Mouse (Mus musculus): ENCODE measurements around the gene Sgms2. TPM values are rescaled to one million over a fixed set of nuclear protein-coding genes. Genes with fewer than 3 reads are reported as not detected.

Sgms2 gene
- total and polyA plus RNA-seq, 3 experiments: not detected

DNA sequence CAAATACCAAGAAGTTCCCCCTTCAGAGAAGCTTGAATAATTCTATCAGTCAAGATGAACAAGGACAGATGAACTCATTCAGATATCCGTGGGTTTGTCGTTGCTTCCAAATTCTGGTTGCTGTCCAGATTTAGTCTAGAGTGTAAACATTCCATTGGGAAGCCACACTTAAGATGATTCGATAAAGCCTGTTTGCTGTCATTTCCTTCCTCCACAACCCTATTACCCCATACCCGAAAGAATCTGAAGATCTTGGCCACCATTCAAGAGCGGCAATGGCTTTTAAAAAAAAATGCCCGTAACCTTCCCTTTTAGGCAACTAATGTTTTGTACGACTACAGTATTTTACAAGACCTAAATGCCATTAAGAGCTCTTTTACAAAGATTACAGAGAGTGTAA lies 31.0 kb upstream of the Sgms2 start:
- no peak for TF ChIP-seq JUN (IDR thresholded peaks at IDR 0.05; ENCODE audit: insufficient read depth, low read depth, low read length)
- no peak for TF ChIP-seq JUND (conservative IDR thresholded peaks at IDR 0.05; ENCODE audit: low read depth, low read length)
- no peak for TF ChIP-seq MXI1 (IDR thresholded peaks at IDR 0.05; ENCODE audit: low read depth, low read length)
- no peak for TF ChIP-seq PAX5 (IDR thresholded peaks at IDR 0.05; ENCODE audit: low read length)
- no peak for TF ChIP-seq ZC3H11A (IDR thresholded peaks at IDR 0.05; ENCODE audit: low read depth, low read length)
- no peak for TF ChIP-seq EP300 (IDR thresholded peaks at IDR 0.05; ENCODE audit: low read length)
- TF ChIP-seq NRF1 (IDR thresholded peaks at IDR 0.05; ENCODE audit: low read depth, low read length): no peak
- no peaks in the 10 kb centered on the region for H3K79me2 ChIP-seq (replicated peaks; ENCODE audit: control insufficient read depth, extremely low read depth, insufficient read depth, poor library complexity, severe bottlenecking)
- no peak overlapping the region for H3K4me3 ChIP-seq (replicated peaks in 1 of 3; ENCODE audit: low read depth in 2 of 3, low read length in 2 of 3, poor library complexity in 1 of 3)
- no peaks in the 10 kb centered on the region for H3K36me3 ChIP-seq (replicated peaks in 1 of 2; ENCODE audit: control insufficient read depth in 1 of 2, insufficient read depth in 1 of 2, low read length in 1 of 2)
- no peaks in the 10 kb centered on the region for H3K27me3 ChIP-seq (replicated peaks)
- in situ Hi-C loops (cut with MboI; ENCODE audit: low pct_ligation_motif_present, low pct_unique_long_range_greater_than_20kb, low sequenced_read_pairs) (no loop called here), dilution Hi-C loops (cut with MboI; ENCODE audit: extremely low pct_ligation_motif_present, extremely low pct_unique_long_range_greater_than_20kb, low sequenced_read_pairs) (no loop called here)
- no peaks in the 10 kb centered on the region for H3K4me1 ChIP-seq (ENCODE audit: control insufficient read depth in 1 of 2, insufficient read depth in 2 of 2)
- H3K9ac ChIP-seq (ENCODE audit: insufficient read depth, low read depth): no peak overlapping the region
- H3K27ac ChIP-seq (ENCODE audit: insufficient read depth, low read depth): no peak overlapping the region
- H3K9me3 ChIP-seq (replicated peaks; ENCODE audit: low read length): no peaks in the 10 kb centered on the region
- no peak overlapping the region for H3K4me2 ChIP-seq (ENCODE audit: insufficient read depth, low read depth, poor library complexity, severe bottlenecking)
- DNase-seq (ENCODE audit: extremely low read depth): no peak

DNA sequence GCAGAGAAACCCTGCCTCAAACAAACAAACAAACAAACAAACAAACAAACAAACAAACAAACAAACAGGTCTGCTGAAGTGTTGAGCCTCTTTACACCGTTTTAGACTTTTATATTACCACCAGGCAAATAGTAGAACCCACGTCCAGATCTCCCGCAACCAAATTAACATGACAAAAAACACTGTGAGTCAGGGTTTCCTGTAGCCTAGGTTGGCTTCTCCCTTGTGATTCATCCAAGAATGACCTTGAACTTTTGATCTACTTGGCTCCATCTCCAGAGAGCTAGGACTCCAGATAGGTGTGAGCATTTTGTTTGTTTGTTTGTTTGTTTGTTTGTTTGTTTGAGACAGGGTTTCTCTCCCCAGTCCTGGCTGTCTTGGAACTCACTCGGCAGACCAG lies 30.0 kb upstream of the Sgms2 start:
- no peak for DNase-seq (ENCODE audit: extremely low read depth)
- Histone ChIP-seq H3K9ac (ENCODE audit: insufficient read depth, low read depth) (no peak overlapping the region), H3K27me3 (replicated peaks) (no peaks in the 10 kb centered on the region), H3K4me2 (ENCODE audit: insufficient read depth, low read depth, poor library complexity, severe bottlenecking) (no peak overlapping the region), H3K4me3 (replicated peaks in 1 of 3; ENCODE audit: low read depth in 2 of 3, low read length in 2 of 3, poor library complexity in 1 of 3) (no peak overlapping the region), H3K79me2 (replicated peaks; ENCODE audit: control insufficient read depth, extremely low read depth, insufficient read depth, poor library complexity, severe bottlenecking) (no peaks in the 10 kb centered on the region), H3K27ac (ENCODE audit: insufficient read depth, low read depth) (no peak overlapping the region), H3K9me3 (replicated peaks; ENCODE audit: low read length) (no peaks in the 10 kb centered on the region), H3K36me3 (replicated peaks in 1 of 2; ENCODE audit: control insufficient read depth in 1 of 2, insufficient read depth in 1 of 2, low read length in 1 of 2) (no peaks in the 10 kb centered on the region), H3K4me1 (ENCODE audit: control insufficient read depth in 1 of 2, insufficient read depth in 2 of 2) (no peaks in the 10 kb centered on the region)
- in situ Hi-C loops (cut with MboI; ENCODE audit: low pct_ligation_motif_present, low pct_unique_long_range_greater_than_20kb, low sequenced_read_pairs): no loop called here
- dilution Hi-C loops (cut with MboI; ENCODE audit: extremely low pct_ligation_motif_present, extremely low pct_unique_long_range_greater_than_20kb, low sequenced_read_pairs): no loop called here
- TF ChIP-seq ETS1 (conservative IDR thresholded peaks at IDR 0.05; ENCODE audit: low read depth, low read length) (no peak), CHD1 (IDR thresholded peaks at IDR 0.05; ENCODE audit: low read depth, low read length) (no peak), ZNF384 (IDR thresholded peaks at IDR 0.05; ENCODE audit: low read depth, low read length) (no peak), TCF12 (IDR thresholded peaks at IDR 0.05; ENCODE audit: low read depth, low read length) (no peak), MAZ (IDR thresholded peaks at IDR 0.05; ENCODE audit: low read depth, low read length) (no peak)

DNA sequence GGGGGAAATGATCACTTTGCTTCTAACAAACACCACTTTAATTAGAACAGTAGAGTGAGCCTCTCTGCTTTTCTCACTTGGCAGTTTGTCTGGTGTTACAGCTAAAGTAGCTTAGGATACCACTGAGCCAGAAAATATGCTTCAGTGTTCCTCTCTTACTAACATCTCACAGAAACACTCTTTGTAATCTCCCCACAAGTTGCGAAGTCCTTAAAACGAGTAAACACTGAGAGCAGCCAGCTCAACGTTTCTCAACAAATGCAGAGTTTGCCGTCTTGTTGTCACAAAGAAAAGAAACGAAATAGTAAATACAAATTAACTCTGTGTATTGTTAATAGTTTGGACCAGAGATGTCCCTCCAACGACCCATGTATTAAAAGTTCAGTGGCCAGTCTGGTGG lies 26.5 kb upstream of the Sgms2 start:
- H3K27me3 ChIP-seq (replicated peaks): no peaks in the 10 kb centered on the region
- H3K4me2 ChIP-seq (ENCODE audit: insufficient read depth, low read depth, poor library complexity, severe bottlenecking): no peak overlapping the region
- H3K4me1 ChIP-seq (ENCODE audit: control insufficient read depth in 1 of 2, insufficient read depth in 2 of 2): no peaks in the 10 kb centered on the region
- no peak overlapping the region for H3K27ac ChIP-seq (ENCODE audit: insufficient read depth, low read depth)
- no peak overlapping the region for H3K9ac ChIP-seq (ENCODE audit: insufficient read depth, low read depth)
- H3K79me2 ChIP-seq (replicated peaks; ENCODE audit: control insufficient read depth, extremely low read depth, insufficient read depth, poor library complexity, severe bottlenecking): no peaks in the 10 kb centered on the region
- dilution Hi-C loops (cut with MboI; ENCODE audit: extremely low pct_ligation_motif_present, extremely low pct_unique_long_range_greater_than_20kb, low sequenced_read_pairs): no loop called here
- no peak for DNase-seq (ENCODE audit: extremely low read depth)
- TF ChIP-seq ZMIZ1 (IDR thresholded peaks at IDR 0.05; ENCODE audit: low read depth, low read length) (no peak), MEF2A (IDR thresholded peaks at IDR 0.05; ENCODE audit: borderline replicate concordance, low read depth, low read length) (no peak), ETS1 (conservative IDR thresholded peaks at IDR 0.05; ENCODE audit: low read depth, low read length) (no peak), JUN (IDR thresholded peaks at IDR 0.05; ENCODE audit: insufficient read depth, low read depth, low read length) (no peak), MAZ (IDR thresholded peaks at IDR 0.05; ENCODE audit: low read depth, low read length) (no peak), ZC3H11A (IDR thresholded peaks at IDR 0.05; ENCODE audit: low read depth, low read length) (no peak), JUND (conservative IDR thresholded peaks at IDR 0.05; ENCODE audit: low read depth, low read length) (no peak), MAX (IDR thresholded peaks at IDR 0.05; ENCODE audit: low read length) (no peak), SIN3A (IDR thresholded peaks at IDR 0.05; ENCODE audit: low read length) (no peak)
- no peaks in the 10 kb centered on the region for H3K36me3 ChIP-seq (replicated peaks in 1 of 2; ENCODE audit: control insufficient read depth in 1 of 2, insufficient read depth in 1 of 2, low read length in 1 of 2)
- H3K9me3 ChIP-seq (replicated peaks; ENCODE audit: low read length): no peaks in the 10 kb centered on the region
- no peak overlapping the region for H3K4me3 ChIP-seq (replicated peaks in 1 of 3; ENCODE audit: low read depth in 2 of 3, low read length in 2 of 3, poor library complexity in 1 of 3)
- in situ Hi-C loops (cut with MboI; ENCODE audit: low pct_ligation_motif_present, low pct_unique_long_range_greater_than_20kb, low sequenced_read_pairs): no loop called here

Data from CH12.LX (cell line).